Mouse (Mus musculus) 3134 (cell line): ENCODE measurements around the gene Tmem132a.
A peak's percentile ranks its signal among the peaks of the same experiment; 100 is the strongest.

Source experiments
- DNase-seq: peaks from one replicate; pipeline ENCODE4 v3.0.0-alpha.2; 2011; ENCODE audit warnings: low spot score; ENCODE audit not compliant: insufficient read length; ENCODE audit errors: extremely low read depth

The Tmem132a gene

DNA sequence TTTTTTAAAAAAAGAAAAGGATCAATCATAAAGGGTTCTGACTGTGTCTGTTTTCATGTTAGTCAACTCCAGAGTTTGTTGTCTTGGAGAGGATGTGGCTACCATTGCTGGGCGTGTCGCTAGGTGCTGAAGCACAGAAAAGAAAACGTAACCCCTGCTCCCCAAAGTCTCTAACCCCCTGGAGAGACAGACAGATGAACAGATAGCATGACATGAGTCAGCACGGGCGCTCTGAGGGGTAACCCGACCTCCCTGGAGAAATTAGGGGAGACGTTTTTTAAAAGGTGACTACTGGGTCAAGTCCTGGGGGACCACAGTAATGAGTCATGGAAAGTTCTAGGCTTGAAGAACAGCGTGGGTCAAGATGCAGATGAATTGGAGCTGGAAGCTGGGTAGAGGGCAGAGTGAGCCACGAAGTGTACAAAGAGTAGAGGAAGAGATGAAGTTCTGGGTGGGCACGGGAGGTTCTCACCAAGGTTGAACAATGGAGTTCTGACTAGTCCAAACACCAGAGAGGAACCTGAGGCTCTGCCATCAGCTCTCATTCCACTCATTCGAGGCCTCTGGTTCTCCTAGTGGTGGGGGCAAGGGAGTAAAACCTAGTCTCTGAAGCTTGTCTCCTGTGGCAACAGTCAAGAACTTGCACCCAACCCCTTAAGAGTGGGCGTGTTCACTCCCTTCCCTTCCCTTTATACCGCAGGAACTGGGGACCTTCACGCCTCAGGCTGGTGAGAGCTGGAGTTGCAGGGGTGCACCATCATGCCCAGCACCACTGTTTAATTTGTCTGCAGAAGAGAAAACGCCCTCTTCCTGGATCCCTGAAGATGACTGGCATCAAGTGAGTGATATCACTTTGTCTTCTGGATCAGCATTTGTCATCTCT is 30.5 kb downstream of the Tmem132a start, which contains the start of gene Slc15a3:
Slc15a3 (plus strand) TSS at position 718 of the 883 bp plus-strand sequence.
- DNase-seq = no peak

DNA sequence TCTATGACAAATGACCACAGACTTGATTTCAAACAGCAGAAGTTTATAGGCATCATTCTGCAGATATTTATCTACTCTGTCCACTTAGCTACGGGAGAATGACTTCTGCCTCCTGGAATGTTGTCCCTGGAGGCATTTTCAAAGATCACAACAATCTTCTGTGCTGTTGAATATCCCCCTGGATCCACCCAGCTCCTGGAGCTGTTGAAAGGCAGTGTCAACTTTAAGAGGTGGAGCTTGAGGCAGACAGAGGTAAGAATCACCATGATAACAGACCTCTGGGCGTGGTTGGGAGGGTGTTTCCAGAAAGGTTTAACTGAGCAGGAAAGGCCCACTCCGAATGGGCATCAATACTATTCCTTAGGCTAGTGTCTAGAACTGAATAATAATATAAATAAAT is 34.1 kb downstream of the Tmem132a start:
- peak; percentile 43 for DNase-seq

DNA sequence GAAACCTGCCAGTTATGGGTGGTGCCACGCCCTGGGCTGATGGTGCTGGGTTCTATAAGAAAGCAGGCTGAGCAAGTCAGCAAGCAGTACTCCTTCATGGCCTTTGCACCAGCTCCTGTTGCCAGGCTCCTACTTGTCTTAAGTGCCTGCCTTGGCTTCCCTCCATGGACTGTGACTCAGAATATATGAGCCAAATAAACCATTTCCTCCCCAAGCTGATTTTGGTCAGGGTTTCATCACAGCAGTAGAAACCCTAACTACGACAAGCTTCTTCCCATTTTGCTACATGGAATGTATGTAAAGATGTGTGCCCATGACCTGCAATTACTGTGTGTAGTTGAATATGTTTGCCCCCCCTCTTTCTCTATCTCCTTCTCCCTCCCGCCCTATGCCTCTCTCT is 36.1 kb downstream of the Tmem132a start:
- DNase-seq = peak; percentile 67

DNA sequence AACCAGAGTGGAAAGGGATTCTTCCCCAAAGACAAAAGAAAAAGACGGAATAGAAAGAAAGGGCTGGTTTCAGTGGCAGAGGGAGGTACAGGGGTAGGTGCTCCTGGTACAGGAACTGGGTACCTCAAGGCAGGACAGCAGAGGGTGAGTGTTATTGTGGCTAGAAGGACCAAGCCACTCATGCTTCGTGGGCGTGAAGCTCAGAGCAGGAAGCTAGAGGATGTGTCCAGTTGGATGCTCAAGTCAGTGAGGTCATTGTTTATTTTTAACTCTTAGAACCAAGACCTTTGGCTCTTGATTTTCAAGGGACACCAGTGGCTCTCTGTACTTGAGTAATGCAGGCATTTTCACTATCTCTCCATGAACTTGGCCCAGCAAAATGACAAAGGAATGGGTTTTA is 37.7 kb downstream of the Tmem132a start:
- peak; percentile 37 for DNase-seq

DNA sequence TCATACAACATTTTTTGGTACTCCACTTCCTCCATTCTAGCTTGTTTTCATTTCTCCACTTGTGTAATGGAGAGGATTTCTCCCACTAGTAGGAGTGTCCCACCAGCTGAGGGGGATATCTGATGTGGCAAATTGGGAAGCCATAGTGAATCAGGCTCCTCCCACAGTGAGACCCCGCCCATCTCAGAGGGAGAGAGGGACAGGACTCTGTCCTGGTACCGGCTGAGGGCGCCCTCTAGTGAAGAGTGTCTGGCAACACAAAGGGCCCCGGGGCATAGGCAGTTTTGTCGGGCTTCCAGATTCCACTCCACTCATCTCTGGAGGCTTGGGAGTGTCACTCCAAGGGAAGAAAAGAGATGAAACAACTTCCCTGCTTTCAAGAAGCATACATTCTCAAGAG is 38.3 kb downstream of the Tmem132a start:
- DNase-seq = peak; percentile 45

DNA sequence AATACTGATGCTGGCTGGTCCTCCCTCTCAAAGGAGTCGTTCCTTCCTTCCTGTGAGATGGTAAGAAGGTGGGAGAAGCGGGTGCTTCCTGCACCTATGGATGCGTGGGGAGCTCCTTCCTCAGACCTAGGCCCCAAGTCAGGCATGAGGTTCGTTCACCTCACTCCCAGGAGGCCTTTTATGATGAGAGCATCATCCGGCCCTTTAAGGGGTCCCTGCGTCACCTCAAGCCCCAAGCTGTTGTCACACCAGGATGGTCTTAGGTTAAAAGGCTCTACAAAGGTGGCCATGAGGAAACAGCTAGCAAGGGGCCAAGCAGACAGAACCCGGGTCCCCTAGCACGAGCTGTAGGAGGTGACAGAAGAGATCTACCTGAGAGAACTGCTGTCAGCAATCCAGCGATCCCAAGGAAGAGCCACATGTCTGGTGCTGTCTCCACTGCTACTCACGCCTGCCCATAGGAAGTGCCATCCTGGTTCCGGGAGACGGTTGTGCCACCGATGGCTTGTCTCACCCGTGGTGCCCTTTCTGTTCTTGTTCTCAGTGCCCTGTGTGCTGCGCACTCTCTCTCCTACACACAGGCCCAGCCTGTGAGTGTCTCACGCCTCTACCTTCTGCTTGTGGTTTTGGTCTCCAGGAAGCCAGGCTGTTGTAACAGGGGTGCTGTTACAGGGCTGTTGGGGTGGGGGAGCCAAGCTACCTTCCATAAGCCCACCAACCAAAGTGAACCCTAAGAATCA is 40.1 kb downstream of the Tmem132a start, which contains the start of gene Cd6:
Cd6 (minus strand) TSS at position 623 of the 740 bp plus-strand sequence.
- no peak for DNase-seq

DNA sequence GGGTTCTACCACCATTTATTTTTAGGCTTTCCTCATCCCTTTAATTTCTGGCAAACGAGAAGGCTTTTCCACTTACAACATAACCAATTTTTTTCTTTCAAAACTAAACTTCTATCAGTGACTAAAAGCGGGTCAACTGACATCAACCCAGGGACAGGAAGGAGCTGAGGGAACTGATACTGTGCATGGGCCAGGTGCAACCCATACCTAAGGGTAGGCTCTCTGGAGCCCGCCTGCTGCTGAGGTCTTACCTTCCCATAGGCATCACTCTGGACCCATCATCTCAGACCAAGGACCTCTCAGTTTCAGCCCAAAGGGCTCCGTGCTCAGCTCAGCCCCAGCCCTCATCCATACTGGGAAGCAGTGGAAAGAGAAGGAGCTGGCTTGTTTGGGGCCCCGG is 41.4 kb downstream of the Tmem132a start:
- no peak for DNase-seq

DNA sequence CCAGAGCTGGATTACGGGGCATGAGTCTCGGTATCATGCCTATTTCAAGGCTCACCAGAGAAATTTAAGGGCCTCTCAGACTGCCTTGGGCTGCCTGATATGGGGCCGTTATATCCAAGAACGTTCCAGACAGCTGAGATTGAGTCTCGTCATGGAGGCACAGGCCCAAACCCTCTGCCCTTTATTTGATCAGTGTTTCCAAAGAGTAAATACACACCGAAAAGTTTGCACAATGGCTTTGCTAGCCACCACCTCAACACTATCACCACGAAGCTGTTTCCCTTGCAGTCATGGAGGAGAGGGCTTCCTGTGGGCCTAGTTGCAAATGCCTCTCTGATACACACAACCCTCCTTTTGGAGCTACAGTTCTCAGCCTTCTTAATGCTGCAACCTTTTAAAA is 45.7 kb downstream of the Tmem132a start:
- no peak for DNase-seq

DNA sequence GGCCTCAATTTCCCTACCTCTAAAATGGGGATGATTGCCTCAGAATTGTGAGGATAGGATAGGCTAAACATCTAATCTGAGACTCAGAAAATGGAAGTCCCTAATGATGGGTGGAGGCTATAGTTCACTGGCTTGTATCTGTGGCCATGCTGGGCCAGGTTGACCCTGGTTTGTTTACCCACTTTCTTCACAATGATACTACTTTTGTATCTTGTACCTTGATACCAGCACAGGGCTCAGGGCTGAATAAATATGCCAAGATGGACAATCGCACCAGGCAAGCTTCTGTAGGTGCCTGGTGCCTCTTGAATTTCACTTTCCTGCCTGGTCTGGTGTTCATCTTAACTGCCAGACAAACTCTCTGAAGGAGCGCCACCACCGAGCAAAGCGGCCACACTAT is 47.2 kb downstream of the Tmem132a start:
- no peak for DNase-seq

DNA sequence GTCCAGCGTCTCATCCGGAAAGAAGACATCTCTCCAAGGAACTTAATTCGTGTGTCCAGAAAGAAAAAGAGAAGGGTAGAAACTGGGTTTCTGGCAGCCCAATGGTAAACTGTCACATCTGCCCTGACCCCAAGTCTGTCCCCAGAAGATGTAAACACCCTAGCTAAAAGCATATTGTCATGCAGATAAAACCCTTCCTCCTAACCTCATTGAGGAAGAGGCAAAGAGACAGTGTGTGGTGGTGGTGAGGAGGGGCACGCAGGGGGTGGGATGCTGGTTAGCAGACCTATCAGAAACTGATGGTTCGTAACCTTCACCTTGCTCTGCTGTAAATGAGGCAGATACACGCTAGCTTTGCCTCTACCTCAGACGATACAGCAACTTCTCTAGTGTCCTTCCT is 48.4 kb downstream of the Tmem132a start:
- no peak for DNase-seq

DNA sequence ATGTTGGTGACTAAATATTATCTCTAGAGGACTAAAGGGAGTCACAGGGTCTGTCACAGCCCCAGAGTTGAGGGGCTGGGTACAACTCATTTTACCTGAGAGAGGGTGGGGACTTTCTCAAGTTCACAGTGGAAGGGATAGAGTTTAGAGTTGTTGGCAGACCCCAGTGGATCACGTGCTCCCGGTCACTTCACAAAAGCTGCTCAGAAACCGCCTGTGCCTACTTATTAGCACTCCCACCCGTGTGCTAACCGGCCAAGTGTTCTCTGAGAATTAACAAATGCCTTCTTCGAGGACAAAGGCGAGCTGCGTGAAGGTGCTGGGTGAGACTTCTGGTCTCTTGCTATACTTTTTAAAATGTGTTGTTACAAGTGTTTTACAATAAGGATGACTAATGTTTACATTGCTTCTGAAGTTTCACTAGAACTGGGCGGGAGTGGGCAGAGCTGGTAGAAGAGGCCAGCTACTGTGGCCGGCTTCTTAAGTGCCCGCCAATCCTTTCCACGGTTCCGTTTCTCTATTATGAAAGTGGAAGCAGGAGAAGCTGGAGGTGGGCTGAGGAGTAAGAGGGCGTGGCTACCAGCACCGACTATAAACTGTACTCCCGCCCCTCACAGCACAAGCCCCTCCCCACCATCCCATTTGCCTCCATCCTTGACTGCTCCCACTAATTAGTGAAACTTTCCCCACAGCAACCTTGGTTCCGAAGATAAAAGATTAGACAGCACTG is 51.4 kb downstream of the Tmem132a start:
- no peak for DNase-seq

DNA sequence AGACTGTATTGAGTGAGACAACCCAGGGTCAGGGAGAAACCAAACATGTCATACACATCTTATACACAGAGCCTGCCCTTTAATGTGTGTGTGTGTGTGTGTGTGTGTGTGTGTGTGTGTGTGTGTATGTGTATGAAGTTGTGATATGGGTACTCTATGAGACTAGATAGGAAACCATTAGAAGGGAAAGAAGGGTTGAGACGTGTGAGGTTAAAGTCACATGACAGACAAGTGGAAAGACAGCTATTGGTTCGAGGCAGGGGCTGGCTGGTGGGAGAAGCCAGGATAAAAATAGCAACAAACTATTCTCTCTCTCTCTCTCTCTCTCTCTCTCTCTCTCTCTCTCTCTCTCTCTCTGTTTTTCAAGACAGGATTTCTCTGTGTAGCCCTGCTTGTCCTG is 53.3 kb downstream of the Tmem132a start:
- no peak for DNase-seq

DNA sequence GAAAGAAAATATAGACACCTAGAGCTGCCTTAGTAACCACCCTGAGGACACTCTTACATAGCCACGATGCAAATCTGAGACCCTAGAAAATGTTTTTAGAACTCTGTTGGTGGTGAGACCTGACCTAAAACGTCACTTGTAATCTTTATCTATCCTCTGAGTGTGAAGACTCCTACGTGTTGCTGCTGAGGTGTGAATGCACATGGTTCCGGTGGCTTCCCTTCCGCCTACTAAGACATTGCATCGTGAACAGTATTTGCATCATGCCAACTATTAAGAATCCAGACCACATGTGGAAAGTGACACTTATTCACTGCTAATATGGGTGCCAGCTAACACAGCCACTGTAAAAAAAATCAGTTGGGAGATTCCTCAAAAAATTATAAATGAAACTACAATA is 53.9 kb downstream of the Tmem132a start:
- DNase-seq = no peak

DNA sequence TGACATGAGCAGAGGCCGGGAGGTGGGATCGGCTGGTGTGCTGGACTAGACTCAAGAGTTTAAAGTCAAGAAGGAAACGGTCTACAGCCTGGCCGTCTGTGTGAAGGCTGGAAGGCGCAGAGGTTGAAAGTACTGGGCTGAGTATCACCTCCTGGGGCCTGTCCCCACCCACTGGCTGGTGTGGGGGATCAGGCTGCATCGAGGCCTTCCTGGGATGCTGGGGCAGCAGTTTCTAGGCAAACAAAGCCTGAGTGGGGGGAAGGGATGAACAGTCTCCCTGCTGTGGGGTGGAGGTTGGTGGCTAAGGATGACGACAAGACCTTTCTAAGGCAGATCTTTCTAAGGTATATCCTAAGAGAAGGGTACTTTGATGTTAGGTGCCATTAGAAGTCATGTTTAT is 55.8 kb downstream of the Tmem132a start:
- no peak for DNase-seq

DNA sequence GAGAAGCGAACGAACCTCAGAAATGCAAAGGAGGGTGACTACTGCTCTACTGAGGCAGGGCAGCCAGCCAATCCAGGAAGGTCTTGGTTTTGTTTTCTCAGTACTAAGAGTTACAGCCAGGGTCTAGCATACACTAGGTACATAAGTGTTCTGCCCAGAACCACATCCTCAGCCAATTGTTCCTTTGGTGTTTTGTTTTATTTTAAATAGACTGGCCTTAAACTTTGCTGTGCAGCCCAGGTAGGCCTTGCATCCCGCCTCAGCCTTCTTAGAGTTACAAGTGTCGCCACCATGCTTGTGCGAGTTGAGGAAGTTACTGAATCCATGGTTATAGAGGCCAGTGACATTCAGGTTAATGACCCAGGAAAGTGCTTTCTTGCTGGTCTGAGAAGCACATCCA is 56.7 kb downstream of the Tmem132a start:
- DNase-seq = no peak

DNA sequence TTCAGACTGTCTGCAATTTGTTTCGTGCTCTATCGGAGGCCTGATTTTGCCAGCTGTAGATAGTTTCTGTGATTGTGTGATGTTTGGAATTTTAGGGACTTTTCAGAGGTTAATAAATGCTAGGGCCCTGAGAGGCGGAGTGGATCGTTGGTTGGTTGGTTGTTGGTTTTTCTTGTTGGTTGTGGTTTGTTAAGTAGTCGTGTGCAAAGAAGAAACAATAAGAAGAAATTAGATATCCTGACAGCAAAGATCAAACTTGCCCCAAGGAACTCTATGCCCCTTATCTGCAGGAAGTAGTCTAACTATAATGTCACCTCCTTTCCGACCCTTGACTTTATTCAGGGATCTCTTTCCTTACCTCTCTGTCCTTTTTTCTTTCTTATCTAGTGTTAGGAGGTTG is 58.3 kb downstream of the Tmem132a start:
- no peak for DNase-seq

DNA sequence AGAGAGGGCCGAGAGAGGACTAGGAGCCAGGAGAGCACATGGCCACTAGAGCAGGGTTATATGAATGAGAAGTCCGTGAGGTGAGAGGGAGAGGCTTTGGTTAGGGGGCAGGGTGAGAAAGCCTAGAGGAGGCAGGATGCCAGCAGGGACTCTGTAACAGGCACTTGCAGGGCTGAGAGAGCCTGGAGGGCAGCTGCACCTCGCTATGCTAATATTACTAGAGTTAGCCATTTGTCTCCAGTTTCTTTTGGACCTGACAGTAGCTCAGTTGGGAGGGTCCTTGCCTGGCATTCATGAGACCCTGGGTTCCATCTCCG is 59.6 kb downstream of the Tmem132a start:
- no peak for DNase-seq

DNA sequence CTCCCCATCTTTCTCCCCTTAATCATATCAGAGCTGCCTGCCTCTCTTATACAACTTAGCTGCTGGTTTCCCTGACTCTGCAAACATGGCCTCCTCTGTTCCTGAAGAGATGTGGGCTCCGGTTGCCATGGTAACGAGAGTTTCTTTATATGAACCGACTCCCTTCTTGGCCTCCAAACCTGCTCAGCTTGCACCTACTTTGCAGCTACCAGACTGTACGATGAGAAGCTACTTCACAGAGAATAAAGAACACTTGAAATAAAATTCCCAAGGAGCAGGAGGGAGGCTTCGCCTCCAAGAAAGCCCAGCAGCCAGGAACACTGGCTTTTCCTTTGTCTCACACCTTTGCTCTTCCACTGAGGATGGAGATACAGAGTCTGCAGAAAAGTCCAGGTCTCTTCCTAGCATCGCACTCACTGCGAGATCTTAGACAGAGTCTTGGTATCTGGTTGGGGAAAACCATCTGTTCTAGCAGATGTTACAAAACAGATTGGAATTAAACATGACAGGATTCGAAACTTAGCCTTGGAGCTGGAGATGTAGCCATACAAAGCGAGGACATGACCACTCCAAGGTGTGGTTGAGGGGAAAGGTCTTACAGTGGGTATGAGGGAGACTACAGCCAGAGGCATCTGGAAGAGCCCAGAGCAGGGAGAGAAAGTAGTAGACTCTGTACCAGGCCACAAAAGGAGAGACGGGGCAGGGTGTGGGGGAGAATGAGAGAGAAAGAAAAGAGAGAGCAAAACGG is 60.1 kb downstream of the Tmem132a start:
- no peak for DNase-seq

DNA sequence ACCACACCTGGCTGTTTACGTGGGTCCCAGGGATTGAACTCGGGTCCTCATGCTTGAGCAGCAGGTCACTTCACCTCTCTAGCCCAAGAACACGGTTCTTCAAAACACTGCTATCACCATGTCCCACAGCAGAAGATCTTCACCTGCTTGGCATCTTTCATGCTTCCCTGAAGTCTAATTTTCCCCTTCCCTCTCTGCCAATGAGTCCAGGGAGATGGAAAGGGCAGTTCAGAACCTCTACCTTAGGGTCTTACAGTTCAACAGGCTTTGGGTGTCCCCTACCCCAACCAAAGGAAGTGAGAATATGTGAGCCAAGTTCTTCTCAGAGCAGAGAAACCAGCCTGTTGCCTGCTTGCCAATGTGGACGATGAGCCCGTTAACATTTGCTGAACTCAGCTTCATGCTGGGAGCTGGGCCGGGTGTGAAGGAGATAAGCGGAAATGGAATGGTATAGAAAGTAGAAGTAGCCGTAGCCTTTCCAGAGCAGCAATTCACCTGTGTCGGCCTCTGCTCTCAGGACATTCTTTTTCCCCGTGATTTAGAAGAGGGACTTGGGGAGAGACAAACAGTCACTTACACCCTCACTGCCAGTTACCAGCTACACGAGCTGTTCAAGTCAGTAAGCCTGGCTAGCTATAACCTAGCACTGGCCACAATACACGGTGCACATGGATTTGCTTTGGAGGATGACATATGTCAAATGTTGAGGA is 61.1 kb downstream of the Tmem132a start:
- no peak for DNase-seq
